Mouse (Mus musculus): ENCODE data around the gene Gcc1.

GRCm38 (mm10) chr6:28396853-28397457 lies 31.2 kb downstream of the Gcc1 start:
- TF ChIP-seq CTCF (conservative IDR thresholded peaks at IDR 0.05 in 1 of 2, IDR thresholded peaks at IDR 0.05 in 1 of 2; ENCODE audit: low read depth in 2 of 2, low read length in 2 of 2) (no peak), MEF2A (IDR thresholded peaks at IDR 0.05; ENCODE audit: borderline replicate concordance, low read depth, low read length) (no peak), USF1 (IDR thresholded peaks at IDR 0.05; ENCODE audit: low read depth, low read length) (no peak), EP300 (IDR thresholded peaks at IDR 0.05; ENCODE audit: low read length) (0 out of 2 replicates have a peak, but pooled peaks have one; percentile 14)

All from CH12.LX (cell line).